Mouse (Mus musculus) MN1 (cell line): ENCODE data around the gene Txndc12.

Experiments used
- DNase-seq: peaks from one replicate; pipeline ENCODE4 v3.0.0-alpha.2; 2016; ENCODE audit warnings: low spot score

Txndc12 gene

GRCm38 (mm10) chr4:108834115-108834970, at the start of gene Txndc12:
TSS of gene Txndc12 (plus strand) at chr4:108834601.
- DNase-seq, result peak; percentile 86

DNA sequence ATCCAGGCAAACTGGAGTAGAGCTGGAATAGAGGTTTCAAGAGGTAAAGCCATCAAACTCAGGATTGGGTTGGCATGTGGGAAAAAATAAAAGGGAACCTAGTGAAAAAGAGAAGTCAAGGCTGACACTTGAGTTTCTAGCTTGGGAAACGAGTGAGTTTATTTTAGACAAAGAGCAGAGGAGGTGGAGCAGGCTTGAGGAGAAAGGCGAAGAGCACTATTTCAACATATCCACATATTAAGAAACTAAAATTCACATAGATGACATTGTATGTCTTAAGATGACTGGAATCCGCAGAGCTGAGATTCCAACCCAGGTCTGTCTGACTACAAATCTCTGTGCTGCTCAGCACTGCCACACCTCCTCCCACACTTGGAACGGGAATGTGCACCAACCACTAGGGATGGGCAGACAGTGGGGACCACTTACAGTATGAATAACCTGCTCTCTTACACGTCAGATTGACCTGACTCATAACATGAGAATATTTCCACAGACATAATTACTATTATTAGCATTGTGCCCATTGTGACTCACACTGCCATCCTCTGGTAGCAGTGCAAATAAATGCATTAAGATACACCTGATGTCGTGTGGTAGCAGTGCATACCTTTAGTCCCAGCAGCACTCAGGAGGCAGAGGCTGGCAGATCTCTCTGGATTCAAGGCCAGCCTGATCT, 45.0 kb upstream of the Txndc12 start:
- no peak for DNase-seq

DNA sequence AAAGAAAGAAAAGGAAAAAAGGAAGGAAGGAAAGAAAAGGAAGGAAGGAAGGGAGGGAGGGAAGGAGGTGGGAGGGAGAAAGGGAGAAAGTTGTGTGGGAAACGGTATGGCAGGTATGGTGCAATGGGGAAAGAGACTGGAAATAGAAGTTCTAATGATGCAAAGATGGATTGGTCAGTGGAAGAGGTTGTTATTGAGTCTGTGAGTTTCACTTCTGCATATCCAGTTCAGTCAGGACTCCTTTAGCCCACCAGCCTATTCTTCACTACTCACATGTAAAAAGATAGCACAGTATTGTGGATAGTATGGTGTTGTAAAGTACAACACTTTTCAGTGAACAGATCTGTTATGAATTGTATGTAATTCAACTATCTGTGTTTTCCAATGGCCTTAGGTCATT, 43.9 kb upstream of the Txndc12 start:
- no peak for DNase-seq

DNA sequence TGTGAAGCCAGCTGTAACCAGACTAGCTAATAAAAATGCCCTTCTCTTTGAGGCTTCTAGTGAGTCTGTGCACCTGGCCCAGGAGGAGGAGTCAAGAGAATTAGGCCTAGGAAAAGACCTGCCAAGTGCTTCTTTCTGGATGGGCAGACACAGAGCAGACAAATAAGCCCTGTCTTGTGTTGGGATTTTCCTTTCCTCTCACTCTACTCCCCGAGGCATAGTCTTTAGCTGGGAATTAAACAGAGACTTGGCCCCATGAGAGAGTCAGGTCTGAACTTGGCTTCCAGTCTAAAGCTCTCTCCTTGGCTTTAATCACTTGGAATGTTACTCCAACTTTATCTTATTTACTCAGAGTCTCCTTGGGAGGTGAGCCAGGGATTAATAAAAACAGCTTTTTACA, 40.5 kb upstream of the Txndc12 start:
- no peak for DNase-seq

- DNase-seq, result no peak
Measured at GRCm38 (mm10) chr4:108796701-108797100, 37.7 kb upstream of the Txndc12 start.

- peak; percentile 48 for DNase-seq
Measured at GRCm38 (mm10) chr4:108798083-108798830, 36.1 kb upstream of the Txndc12 start.

DNA sequence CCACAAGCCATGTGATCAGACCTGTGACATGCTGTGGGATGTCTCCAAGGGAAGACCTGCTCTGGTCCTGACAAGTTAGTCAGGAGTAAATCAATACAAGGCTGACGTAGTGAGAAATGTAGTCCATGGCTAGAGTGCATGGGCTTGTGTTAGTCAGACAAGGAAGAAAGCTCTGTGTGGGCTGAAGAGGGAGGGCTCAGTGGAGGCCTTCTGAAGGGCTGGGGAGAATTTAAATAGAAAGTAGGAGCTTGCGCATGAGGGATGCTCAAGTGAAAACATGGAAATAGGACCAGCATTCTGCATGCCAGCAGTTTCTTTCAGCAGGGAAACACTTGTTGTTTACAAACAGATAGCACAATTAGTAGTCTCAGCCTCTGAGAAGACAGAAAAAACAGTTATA, 30.9 kb upstream of the Txndc12 start:
- DNase-seq, result no peak

DNA sequence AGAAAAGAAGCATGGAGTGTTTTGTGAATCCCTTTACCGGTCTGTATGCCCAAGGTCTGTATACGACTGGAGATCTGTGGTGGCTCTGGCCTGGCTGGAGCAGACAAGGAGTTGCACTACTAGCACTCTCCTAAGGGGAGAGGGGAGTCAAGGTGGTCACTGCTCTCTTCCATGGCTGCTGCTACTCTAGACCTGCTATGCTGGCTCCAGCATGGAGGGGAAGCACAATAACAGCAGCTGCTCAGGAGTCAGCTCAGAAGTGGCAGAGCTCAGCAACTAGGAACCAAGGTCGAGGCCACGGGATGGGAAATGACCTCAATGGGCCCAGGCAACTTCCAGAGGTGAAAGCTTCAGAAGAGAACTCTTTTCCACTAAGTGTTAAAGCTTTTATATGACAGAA, 23.3 kb upstream of the Txndc12 start:
- no peak for DNase-seq

DNA sequence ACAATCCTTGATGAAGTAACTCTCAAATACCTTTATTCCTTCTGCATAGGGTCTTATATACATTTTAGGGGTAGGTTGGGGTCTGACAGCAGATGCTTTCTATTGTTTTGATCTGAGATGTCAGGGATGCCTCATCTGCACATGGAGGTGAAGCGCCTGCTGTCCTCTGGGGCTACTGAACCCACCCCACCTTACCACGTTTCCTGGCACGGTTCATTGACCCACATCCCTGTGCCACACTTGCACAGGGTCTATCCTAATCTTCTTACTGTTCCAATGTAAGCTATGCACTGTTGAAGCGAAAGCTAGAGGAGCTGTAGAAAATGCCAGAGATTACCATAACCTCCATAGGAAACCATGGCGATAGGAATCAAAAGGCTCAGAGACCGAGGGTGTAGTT, 22.9 kb upstream of the Txndc12 start:
- DNase-seq, result no peak

GRCm38 (mm10) chr4:108825677-108826076, 8.7 kb upstream of the Txndc12 start:
- no peak for DNase-seq

- DNase-seq, result no peak
Measured at GRCm38 (mm10) chr4:108826096-108826495, 8.3 kb upstream of the Txndc12 start.

GRCm38 (mm10) chr4:108826643-108827042, 7.8 kb upstream of the Txndc12 start:
- no peak for DNase-seq

GRCm38 (mm10) chr4:108830698-108831097, 3.7 kb upstream of the Txndc12 start:
- no peak for DNase-seq

DNA sequence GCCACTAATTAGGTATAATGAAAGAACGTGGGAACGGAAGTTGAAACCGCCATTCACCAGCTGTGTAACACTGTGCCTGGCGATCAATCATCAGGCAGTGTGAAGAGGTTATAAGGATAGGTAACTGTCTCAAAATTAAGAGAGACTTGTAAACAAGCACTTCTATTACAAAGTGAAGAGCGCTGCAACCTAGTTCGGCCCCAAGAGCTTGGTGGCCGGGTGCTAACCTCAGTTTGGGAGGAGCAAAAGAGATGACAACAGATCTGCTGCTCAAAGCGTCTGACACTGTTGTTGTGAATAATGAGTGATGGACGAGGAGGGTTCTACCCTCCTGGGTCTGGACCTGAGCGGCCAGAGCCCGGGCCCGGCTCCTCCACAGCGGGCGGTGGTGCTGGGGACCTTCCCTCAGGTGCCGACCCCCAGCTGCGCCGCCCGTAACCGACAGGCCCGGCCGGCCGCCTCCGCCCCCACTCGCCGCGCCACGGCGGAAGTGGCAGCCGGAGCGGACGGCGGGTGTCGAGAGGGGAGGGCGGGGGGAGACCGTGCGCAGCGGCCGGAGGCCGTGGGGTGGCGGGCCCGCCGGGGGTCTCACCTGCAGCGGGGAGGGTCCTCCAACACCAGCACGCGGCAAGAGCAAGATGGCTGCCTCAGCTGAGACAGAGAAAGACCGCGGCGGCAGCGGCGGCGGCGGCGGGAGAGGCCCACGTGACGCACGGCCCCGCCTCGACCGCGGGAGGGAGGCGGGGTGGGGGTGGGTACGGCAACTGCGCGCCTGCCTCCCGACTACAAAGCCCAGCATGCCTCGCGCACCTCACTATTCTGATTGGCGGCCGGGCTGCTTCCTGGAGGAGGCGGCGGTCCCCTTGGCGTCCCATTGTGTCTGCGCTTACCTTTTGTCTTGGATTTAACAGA, 1.2 kb upstream of the Txndc12 start, which contains the start of gene Btf3l4:
Gene Btf3l4 (minus strand): TSS at position 699 of the 912 bp plus-strand sequence.
- DNase-seq, result peak; percentile 88

- DNase-seq, result no peak
Measured at GRCm38 (mm10) chr4:108833828-108834114, 630 bp upstream of the Txndc12 start.

GRCm38 (mm10) chr4:108834971-108835311, 540 bp downstream of the Txndc12 start:
- peak; percentile 6 for DNase-seq

- peak; percentile 9 for DNase-seq
Measured at GRCm38 (mm10) chr4:108835496-108835895, 1.1 kb downstream of the Txndc12 start.

DNA sequence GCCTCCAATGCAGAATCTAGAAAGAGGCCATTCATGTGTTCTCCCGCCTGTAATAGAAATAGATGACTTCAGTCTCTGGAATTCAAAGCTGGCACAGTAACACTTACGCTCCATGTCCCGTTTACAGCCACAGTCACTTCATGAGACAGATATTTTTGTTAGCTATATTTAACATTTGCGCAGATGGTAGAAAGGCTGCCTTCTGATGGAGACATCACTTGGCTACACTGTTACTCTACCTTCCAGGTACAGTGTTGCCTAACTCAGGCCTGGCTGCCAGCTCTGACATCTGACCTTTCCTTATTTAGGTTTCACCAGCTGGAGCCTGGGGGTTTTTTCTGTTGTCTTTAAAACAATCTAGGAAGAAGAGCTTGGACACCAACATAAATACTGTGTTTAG, 3.6 kb downstream of the Txndc12 start:
- DNase-seq, result no peak

GRCm38 (mm10) chr4:108841920-108842578, 7.6 kb downstream of the Txndc12 start:
- DNase-seq, result no peak

GRCm38 (mm10) chr4:108843336-108843735, 8.9 kb downstream of the Txndc12 start:
- DNase-seq, result no peak

- no peak for DNase-seq
Measured at GRCm38 (mm10) chr4:108845824-108846569, 11.6 kb downstream of the Txndc12 start.
